Mouse (Mus musculus): Measurements from ENCODE around the gene Flcn.

DNA sequence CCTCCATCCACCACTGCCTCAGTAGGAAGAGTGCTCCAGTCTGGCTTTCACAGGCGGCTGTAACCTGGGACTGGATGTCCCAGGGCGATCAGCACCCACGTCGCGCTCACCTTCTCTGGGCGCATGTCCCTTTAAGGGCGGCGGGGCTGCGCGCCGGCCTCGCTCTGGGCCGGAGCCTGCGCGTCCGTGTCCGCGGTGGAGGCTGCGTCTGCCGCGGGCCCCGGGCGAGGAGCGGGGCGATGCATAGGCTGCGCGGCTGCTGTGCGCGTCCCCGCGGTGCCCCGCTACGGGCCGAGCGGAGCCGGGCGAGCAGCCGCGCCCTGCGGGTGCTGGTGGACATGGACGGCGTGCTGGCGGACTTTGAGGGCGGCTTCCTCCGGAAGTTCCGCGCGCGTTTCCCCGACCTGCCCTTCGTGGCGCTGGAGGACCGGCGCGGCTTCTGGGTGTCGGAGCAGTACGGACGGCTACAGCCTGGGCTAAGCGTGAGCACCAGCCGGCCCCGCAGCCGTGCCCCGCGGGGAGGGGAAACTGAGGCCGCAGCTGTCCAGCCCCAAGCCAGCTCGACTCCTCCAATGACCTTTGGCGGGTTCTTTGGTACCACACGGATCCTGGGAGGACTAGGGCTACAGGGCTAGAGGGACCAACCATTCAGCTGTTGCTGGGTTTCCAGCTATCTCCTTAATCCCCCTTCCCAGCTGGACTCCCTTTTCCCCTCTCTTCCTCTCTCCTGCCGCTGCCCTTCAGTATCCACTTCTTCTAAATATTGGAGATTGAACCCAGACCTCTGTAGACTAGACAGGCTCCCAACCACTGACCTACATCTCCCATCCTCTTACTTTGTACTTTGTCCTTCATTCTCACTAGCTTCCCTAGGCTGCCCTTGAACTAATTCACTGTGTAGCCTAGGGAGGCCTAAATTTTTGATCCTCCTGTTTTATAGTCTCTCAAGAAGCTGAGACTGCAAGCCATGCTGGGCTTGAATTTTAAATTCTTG is 38.4 kb upstream of the Flcn start:
- TF ChIP-seq TAL1 (IDR thresholded peaks at IDR 0.05; ENCODE audit: low read length) (no peak), GATA1 (IDR thresholded peaks at IDR 0.05; ENCODE audit: low read length) (no peak)
